Mouse (Mus musculus) T-helper 2 cell (primary cell): ENCODE results near the gene Hsp90aa1.
"Not testable (repeated sequence)": the region's sequence is repeated elsewhere in the genome, so short reads cannot be mapped to it uniquely, and the experiment has no call there.

Experiments
- in situ Hi-C: fragments of 300-600 bp; cut with MboI, MseI; formaldehyde crosslinking; loops from one replicate; pipeline ENCODE4 v1.15.1; 2025; ENCODE audit warnings: high pct_unique_total_duplicates

The Hsp90aa1 gene

DNA sequence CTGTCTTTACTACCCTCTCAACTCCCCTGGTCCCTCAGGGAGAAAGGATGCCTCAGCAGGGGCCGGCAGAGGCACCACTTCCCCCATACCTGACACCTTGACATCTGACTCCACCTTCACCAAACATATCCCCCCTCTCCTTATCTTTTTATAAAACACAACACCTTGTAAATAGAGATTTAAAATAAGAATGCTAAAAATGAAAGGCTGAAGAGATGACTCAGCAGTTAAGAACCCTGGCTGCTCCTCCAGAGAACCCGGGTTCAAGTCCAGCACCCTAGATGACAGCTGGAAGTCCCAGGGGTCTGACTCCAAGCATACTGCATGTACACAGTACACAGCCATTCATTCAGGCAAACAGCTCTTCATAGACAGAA is 3.4 kb downstream of the Hsp90aa1 start:
- in situ Hi-C loops: loop anchor here (10.0 kb wide), 1 partner anchor 836 kb away; the partner anchor contains the start of gene Eif5

GRCm38 (mm10) chr12:110698523-110699170 is 3.9 kb downstream of the Hsp90aa1 start:
- in situ Hi-C loops: loop anchor here (10.0 kb wide), 1 partner anchor 836 kb away; the partner anchor contains the start of gene Eif5

DNA sequence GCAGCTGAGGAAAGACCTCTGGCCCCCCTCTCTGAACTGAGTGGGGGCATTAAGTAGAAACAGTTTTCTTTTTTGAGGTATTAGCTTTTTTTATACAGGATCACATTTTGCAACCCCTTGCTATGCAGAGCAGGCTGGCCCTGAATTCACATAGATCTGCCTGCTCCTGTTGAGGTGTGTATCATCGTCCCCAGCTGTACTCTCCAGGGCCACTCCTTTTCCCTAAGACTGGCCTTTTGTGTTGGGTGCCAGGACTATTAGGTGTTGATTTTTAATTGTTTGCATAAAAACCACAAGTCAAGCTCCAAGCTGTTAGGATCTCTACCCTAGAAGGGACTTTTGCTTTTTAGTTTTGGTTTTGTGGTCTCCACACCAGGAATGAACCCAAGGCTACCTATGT is 4.4 kb downstream of the Hsp90aa1 start:
- in situ Hi-C loops: loop anchor here (10.0 kb wide), 1 partner anchor 837 kb away; the partner anchor contains the start of gene Eif5

GRCm38 (mm10) chr12:110697457-110697856 is 5.1 kb downstream of the Hsp90aa1 start:
- in situ Hi-C loops: loop anchor here (10.0 kb wide), 1 partner anchor 837 kb away; the partner anchor contains the start of gene Eif5

DNA sequence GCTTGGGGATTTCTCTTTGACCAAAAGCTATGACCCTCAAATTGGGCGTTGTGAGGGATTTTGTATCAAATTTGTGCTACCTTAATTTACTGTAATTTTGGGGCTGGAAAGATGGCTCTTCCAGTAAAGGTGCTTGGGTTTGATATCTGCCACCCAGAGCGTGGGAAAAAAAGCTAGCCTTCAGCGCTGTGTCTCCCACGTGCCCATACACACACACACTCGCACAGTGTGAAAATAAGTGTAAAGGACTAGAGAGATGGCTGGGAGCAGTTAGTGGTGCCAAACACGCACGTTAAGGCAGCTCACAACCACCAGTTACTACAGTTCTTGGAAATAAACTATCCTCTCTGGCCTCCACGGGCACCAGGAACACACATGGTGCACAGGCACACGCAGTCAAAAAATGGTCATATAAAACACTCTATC is 5.5 kb downstream of the Hsp90aa1 start:
- in situ Hi-C loops: loop anchor here (10.0 kb wide), 1 partner anchor 838 kb away; the partner anchor contains the start of gene Eif5

GRCm38 (mm10) chr12:110696173-110696974 is 6.2 kb downstream of the Hsp90aa1 start:
- in situ Hi-C loops: loop anchor here (10.0 kb wide), 1 partner anchor 838 kb away; the partner anchor contains the start of gene Eif5

GRCm38 (mm10) chr12:110695676-110696171 is 6.8 kb downstream of the Hsp90aa1 start:
- in situ Hi-C loops: loop anchor here (10.0 kb wide), 1 partner anchor 839 kb away; the partner anchor contains the start of gene Eif5

DNA sequence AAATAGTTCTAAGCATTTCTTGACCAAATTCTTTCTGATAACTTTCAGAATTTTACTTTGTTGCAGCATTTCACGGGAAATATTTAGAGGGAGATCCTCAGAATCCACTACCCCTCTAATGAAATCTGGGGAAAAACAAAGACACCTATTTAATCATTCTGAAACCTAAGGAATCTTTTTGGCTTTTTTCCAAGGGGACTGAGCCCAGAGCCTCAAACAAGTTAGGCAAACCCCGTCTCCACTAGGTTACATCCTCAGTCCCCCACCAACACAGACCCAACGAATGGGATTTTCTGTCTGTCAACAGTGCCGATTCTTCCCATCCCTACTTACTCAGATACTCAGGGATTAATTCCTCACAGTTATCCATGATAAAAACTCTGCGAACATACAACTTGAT is 9.2 kb downstream of the Hsp90aa1 start:
- in situ Hi-C loops: loop anchor here (10.0 kb wide), 1 partner anchor 841 kb away; the partner anchor contains the start of gene Eif5

DNA sequence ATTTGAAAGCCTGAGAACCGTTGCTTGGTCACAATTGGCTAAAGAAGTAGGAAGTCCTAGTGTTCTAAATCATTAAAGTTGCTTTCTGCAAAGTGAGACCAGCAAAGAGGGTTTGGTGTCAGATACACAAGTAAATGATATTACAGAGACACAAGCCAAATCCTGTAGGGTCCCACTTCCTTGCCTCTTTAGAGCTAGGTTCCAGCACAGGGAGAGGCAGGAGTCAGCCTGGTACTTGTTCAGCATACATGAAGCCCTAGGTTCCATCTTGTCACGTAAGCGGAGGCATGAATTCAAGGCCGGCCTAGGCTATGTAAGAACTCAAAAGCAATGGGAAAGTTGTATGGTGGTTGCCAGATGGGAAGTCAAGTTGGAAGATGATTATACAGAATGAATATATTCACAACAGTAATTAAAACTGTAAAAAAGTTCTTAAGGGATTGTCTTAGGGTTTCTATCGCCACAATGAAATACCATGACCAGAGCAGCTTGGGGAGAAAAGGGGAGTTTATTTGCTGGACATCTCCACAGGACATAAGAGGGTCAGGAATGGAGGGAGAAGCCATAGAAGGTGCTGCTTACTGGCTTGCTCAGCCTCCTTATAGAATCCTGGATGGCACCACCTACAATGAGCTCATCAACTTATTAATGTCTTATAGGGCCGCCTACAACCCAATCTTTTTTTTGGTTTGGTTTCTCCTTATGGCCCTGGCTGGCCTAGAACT is 12.4 kb downstream of the Hsp90aa1 start:
- in situ Hi-C loops: loop anchor here (10.0 kb wide), 1 partner anchor 845 kb away; the partner anchor contains the start of gene Eif5

DNA sequence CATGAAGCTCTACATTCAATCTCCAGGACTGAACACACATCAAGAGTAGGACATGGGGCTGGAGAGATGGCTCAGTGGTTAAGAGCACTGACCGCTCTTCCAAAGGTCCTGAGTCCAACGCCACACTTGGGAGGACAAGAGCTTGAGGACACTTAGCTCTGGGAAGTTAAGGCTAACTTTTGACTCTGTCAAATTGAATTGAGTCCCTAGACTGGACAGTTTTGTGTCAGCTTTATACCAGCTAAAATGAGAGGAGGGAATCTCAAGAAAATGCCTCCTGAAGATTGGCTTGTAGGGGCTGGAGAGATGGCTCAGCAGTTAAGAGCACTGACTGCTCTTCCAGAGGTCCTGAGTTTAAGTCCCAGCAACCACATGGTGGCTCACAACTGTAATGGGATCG is 13.6 kb downstream of the Hsp90aa1 start:
- in situ Hi-C loops: not testable (repeated sequence)

DNA sequence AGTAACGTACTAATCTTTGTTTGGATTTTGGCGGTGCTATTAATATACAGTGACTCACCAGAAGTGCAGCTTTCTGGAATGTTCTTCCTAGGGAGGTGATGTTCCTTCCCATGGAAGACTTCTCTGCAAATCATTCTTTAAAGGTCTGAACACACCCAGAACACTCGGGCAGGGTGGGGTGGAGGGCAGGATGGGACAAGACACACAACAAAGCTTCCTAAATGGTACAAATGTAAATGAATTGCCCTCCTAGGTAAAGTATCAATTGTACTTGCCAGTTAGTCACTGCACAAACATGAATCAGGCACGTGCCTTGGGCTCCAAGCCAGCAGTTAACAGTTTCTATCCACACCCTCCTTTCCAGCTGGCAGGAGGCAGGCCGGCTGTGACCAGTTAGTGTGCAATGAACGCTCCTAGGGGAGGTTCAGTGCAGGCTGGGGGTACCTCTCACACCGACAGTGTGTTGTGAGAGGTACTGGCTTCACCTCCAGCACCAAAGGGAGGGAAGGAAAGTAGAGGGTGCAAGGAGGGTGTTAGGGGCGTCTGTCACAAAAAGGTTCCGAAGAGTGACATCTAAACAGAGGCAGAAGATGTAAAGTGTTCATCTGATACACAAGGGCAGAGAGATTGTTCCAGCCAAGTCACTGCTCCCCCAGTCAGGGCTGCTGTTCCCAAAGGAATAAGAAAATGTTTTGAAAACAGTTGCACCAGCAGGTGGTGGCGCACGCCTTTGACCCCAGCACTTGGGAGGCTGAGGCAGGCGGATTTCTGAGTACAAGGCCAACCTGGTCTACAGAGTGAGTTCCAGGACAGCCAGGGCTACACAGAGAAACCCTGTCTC is 14.4 kb downstream of the Hsp90aa1 start:
- in situ Hi-C loops: no loop called here

DNA sequence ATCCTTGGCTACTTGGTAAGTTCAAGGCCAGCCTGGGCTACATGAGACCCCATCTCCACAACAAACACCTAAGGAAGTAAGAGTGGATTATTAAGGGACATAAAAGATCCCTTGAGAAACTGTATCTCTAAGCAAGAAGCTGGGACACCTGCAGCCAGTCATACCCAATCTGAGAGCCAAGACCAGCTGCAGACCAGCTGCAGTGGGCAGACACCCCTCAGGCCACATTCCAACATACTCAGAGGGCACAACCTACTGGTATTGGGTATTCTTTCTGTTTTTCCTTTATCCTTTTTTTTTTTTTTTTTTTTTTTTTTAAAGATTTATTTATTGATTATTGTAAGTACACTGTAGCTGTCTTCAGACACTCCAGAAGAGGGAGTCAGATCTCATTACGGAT is 18.9 kb downstream of the Hsp90aa1 start:
- in situ Hi-C loops: no loop called here

- in situ Hi-C loops: no loop called here
Measured at GRCm38 (mm10) chr12:110682561-110683299, 19.8 kb downstream of the Hsp90aa1 start, which contains the start of gene 1700001K19Rik. TSS of gene 1700001K19Rik (minus strand) at chr12:110682619.

GRCm38 (mm10) chr12:110681878-110682277 is 20.6 kb downstream of the Hsp90aa1 start:
- in situ Hi-C loops: no loop called here

GRCm38 (mm10) chr12:110681191-110681590 is 21.3 kb downstream of the Hsp90aa1 start:
- in situ Hi-C loops: no loop called here

DNA sequence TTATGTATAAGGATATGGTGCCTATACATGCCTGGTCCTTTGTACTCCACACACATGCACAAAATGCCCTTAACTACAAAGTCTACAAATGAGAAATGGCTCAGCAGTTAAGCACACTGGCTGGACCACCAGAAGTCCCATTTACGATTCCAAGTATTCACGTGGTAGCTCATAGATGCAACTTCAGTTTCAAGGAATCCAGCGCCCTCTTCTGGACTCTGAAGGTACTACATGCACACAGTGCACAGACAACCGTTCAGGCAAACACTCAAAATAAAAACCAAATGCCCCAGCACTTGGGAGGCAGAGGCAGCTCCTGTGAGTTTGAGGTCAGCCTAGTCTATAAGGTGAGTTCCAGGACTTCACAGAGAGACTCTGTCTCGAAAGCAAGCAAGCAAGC is 28.3 kb downstream of the Hsp90aa1 start:
- in situ Hi-C loops: no loop called here

DNA sequence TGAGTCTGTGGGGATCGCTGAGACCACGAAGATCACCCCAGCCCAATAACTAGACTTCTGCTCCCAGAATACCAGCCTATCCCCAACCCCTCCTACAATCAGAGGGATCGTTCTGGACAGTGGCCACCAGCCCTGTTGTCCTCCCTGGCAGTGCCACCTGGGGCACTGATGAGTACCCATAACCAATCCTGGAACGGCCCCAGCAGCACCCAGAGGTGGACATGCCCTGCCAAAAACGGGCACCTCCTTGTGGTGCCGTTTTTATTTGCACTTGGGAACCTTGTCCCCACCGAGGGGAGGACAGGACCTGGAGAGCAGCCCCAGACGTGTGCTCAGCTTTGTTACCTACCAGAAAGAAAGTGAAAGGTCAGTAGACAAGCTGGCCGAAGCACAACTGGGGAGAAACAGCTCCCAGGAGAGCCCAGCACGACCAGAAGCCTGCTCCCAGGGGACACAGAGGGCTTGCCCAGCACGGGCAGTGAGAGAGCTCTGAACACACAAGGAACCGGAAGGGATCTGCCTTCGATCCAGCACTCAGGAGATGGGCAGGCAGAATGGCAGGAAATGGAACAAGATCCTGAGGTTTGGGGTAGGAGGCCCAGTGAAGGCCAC is 35.0 kb downstream of the Hsp90aa1 start:
- in situ Hi-C loops: no loop called here

DNA sequence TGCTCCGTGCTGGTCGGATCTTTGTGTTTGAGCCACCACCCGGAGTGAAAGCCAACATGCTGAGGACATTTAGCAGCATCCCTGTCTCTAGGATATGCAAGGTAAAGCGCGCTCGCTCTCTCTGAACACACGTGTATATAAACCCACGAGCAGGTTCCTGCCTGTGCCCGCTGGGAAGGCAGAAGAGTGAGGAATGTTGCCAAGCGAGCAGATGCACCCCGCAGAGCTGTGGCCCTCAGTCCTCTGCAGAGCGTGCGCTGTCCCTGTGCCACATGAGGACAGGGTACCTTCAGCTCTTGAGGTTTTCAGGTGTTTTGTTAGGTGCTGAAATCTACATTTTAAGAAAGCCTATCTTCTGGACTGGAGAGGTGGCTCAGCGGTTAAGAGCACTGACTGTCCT is 40.8 kb downstream of the Hsp90aa1 start:
- in situ Hi-C loops: no loop called here

GRCm38 (mm10) chr12:110651464-110651863 is 51.1 kb downstream of the Hsp90aa1 start:
- in situ Hi-C loops: no loop called here
